Mouse (Mus musculus): ENCODE data around the gene Serping1.

GRCm38 (mm10) chr2:84737451-84737925, 37.8 kb downstream of the Serping1 start:
- TF ChIP-seq POLR2A (IDR thresholded peaks at IDR 0.05; ENCODE audit: control insufficient read depth, extremely low read depth, insufficient read depth, low read length, poor library complexity) (no peak), CTCF (IDR thresholded peaks at IDR 0.05; ENCODE audit: borderline replicate concordance, control insufficient read depth, extremely low read depth, insufficient read depth, low read length, poor library complexity) (no peak)

Measured in thymus, adult 2 months (tissue).